Mouse (Mus musculus): Measurements from ENCODE around the gene Mob3a. TPM values are rescaled to one million over a fixed set of nuclear protein-coding genes. Genes with fewer than 3 reads are reported as not detected.

Mob3a gene
- polyA plus RNA-seq (2012; rRNA removed): 39.8 and 44.2 TPM in 2 replicates

DNA sequence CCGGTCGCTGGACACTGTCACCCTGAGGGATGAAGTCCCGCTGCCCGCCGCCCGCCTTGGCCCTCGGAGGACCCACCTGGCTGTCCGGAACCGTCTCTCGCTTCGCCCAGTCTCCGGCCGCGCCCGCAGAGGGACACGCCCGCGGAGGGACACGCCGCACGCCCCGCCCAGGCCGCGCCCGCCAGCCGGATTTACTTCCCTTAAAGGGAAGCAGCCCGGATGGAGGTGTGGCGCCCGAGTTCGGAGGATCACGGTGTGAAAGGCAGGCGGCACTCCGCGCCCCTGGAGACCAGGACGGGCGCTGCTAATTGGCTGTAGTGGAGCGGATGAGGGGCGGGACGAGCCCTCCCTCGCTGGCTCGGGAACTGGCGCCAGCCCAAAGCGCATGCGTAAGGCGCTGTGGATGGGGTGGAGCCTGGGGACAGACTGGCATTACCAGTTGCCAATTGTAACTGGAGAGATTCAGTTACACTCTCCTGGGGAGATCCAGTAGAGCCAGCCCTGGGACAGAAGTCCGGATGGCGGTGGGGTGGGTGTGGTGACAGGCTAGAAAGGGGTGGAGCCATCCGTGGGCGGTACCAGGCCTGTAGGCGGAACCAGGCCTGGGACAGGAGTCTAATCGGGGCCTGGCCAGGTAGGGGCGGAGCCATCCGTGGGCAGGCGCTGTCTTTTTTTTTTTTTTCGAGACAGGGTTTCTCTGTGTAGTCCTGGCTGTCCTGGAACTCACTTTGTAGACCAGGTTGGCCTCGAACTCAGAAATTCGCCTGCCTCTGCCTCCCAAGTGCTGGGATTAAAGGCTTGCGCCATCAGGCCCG, at the start of gene Mob3a, which contains the start of gene Izumo4:
Gene Mob3a, minus strand, starts transcription at position 257 of the 815 bp plus-strand sequence.
Gene Izumo4, plus strand, starts transcription at position 464 of the 815 bp plus-strand sequence.

DNA sequence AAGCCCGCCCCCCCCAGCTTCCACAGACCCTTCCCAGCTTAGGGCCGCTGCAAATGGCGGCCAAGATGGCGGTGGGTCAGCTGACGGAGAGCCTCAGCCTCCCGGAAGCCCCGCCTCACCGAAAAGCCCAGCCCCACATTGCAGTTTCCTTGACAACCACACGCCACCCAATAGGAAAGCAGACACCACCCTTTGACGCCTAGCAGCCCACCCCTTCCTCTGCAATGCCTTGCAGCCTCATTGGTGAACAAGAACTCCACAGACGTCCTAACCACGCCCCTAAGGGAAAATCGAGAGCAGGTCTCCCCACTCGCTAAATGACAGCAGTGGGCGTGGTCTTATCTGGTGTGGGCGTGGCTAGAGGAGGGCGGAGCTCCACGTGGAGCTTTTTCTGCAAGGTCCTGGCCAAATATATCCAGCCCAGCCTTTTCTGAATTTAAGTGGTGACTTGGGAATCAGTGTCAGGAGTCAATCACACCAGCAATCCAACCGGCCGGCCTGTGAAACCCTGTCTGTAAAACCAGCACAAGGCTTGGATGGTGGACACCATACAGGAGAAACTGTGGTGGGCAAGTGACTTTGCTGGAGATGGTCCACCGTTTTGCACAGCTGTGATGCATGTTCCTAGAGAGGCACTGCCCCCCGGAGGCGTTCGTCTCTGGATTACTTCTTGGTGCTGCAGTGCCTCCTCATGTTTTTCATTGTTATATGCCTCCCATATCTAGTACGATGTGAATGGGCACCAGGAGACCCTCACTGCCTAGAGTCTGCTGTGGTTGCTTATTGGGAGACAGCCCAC, 40.6 kb upstream of the Mob3a start, which contains the start of gene Ap3d1:
Gene Ap3d1, minus strand, starts transcription at position 85 of the 799 bp plus-strand sequence.

DNA sequence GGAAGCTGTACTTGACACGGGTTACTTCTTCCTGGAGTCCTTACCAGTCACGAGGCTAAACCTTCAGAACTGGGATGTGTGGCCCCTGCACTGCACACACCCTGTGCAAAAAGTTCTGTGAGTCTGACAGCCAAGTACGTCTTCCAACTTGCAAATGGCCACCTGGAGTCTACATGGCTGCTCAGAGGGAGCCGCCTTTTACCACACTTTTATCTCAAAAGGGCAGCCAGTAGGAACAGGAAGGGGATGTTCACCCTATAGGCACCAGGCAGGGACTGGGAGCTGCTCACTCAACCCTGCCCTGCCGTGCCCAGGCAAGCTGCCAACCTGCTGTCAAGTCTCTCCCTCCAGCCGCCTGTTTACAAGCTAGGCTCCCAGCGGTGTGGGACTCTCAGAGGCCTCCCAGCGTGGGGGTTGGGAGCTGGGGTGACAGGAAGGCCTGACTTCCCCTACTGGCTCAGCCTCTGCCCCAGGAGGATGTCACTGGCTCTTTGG, 23.8 kb downstream of the Mob3a start, which contains the start of gene Mknk2:
Gene Mknk2, minus strand, starts transcription at position 171 of the 495 bp plus-strand sequence.

DNA sequence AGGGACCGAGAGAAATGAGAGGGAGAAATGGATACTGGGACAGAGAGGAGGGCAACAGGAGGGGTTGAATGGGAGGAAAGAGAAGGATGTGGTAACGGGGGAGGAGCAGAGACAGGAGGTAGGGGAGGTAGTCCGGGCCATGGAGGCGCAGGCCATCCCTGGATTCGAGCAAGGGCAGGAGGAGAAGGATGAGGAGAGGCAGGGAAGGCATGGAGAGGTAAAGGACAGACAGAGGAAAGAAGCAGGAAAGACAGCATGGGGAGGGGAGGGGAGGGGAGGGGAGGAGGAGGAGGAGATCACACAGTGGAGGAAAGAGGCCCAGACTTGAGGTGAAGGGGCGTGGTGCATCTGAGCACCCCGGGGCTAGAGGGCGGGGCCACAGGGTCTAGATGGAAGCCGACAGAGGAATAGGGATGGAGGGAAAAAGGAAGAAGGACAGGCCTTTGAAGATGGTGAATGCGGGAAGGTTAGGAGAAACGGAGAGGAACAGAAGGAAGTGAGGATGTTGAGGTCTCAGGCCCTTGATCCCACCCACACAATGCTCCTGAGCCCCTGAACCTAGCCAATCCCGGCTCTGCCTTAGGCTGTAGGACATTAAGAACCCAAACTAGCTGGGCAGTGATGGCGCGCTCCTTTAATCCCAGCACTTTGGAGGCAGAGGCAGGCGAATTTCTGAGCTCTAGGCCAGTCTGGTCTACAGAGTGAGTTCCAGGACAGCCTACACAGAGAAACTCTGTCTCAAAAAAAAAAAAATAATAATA, 44.7 kb downstream of the Mob3a start, which contains the start of gene Btbd2:
Gene Btbd2, minus strand, starts transcription at position 209 of the 761 bp plus-strand sequence.

Other genes starting within 250 kb of the Mob3a start
- gene Onecut3, start 207.1 kb downstream of the Mob3a start, polyA plus RNA-seq (2012; rRNA removed): 0.02 and 0.06 TPM in 2 replicates
- 0.19 and 0.22 TPM in 2 replicates for gene Atp8b3, start 162.9 kb downstream of the Mob3a start, polyA plus RNA-seq (2012; rRNA removed)
- gene Rexo1, start 140.4 kb downstream of the Mob3a start, polyA plus RNA-seq (2012; rRNA removed): 98.1 and 124 TPM in 2 replicates
- 57.0 and 74.9 TPM in 2 replicates for gene Klf16, start 124.7 kb downstream of the Mob3a start, polyA plus RNA-seq (2012; rRNA removed)
- 395 and 572 TPM in 2 replicates for gene Abhd17a, start 111.6 kb downstream of the Mob3a start, polyA plus RNA-seq (2012; rRNA removed)
- 130 and 147 TPM in 2 replicates for gene Scamp4, start 99.1 kb downstream of the Mob3a start, polyA plus RNA-seq (2012; rRNA removed)
- gene Adat3, start 99.1 kb downstream of the Mob3a start, polyA plus RNA-seq (2012; rRNA removed): 31.5 and 40.6 TPM in 2 replicates
- gene Gm49322, start 96.0 kb downstream of the Mob3a start, polyA plus RNA-seq (2012; rRNA removed): 4.1 and 4.6 TPM in 2 replicates
- gene Csnk1g2, start 79.1 kb downstream of the Mob3a start, polyA plus RNA-seq (2012; rRNA removed): 331 and 342 TPM in 2 replicates
- gene Btbd2, start 44.9 kb downstream of the Mob3a start, polyA plus RNA-seq (2012; rRNA removed): 158 and 164 TPM in 2 replicates
- 264 and 300 TPM in 2 replicates for gene Mknk2, start 23.9 kb downstream of the Mob3a start, polyA plus RNA-seq (2012; rRNA removed)
- gene Izumo4, start 207 bp upstream of the Mob3a start, polyA plus RNA-seq (2012; rRNA removed): 58.7 and 66.7 TPM in 2 replicates
- gene Ap3d1, start 40.3 kb upstream of the Mob3a start, polyA plus RNA-seq (2012; rRNA removed): 146 and 168 TPM in 2 replicates
- 45.9 and 51.9 TPM in 2 replicates for gene Dot1l, start 53.2 kb upstream of the Mob3a start, polyA plus RNA-seq (2012; rRNA removed)
- 70.1 and 97.6 TPM in 2 replicates for gene Sf3a2, start 96.2 kb upstream of the Mob3a start, polyA plus RNA-seq (2012; rRNA removed)
- gene Plekhj1, start 96.6 kb upstream of the Mob3a start, polyA plus RNA-seq (2012; rRNA removed): 86.4 and 95.0 TPM in 2 replicates
- gene Amh, start 103.3 kb upstream of the Mob3a start, polyA plus RNA-seq (2012; rRNA removed): 323 and 349 TPM in 2 replicates
- 1.9 and 2.4 TPM in 2 replicates for gene Jsrp1, start 111.5 kb upstream of the Mob3a start, polyA plus RNA-seq (2012; rRNA removed)
- gene Oaz1, start 124.7 kb upstream of the Mob3a start, polyA plus RNA-seq (2012; rRNA removed): 1,197 and 1,370 TPM in 2 replicates
- gene Lingo3, start 142.1 kb upstream of the Mob3a start, polyA plus RNA-seq (2012; rRNA removed): 0.14 and 0.44 TPM in 2 replicates
- gene Lsm7, start 153.2 kb upstream of the Mob3a start, polyA plus RNA-seq (2012; rRNA removed): 183 and 185 TPM in 2 replicates
- gene Sppl2b, start 153.3 kb upstream of the Mob3a start, polyA plus RNA-seq (2012; rRNA removed): 152 and 173 TPM in 2 replicates
- gene Tmprss9, start 169.9 kb upstream of the Mob3a start, polyA plus RNA-seq (2012; rRNA removed): 0.85 and 0.89 TPM in 2 replicates
- 253 and 261 TPM in 2 replicates for gene Timm13, start 199.0 kb upstream of the Mob3a start, polyA plus RNA-seq (2012; rRNA removed)
- 30.4 and 33.2 TPM in 2 replicates for gene Lmnb2, start 216.3 kb upstream of the Mob3a start, polyA plus RNA-seq (2012; rRNA removed)
- gene Gadd45b, start 228.1 kb upstream of the Mob3a start, polyA plus RNA-seq (2012; rRNA removed): 61.8 and 62.6 TPM in 2 replicates

All from ovary, adult 2 months (tissue).